Mouse (Mus musculus) lung, postnatal 0 days (tissue): ENCODE measurements around the gene Fau.

Experiments used
- CTCF ChIP-seq: IDR thresholded peaks from 2 replicates; pipeline ENCODE4 v1.5.1; 2016; ENCODE audit warnings: antibody characterized with exemption, mild to moderate bottlenecking
- EP300 ChIP-seq: IDR thresholded peaks from 2 replicates; pipeline ENCODE4 v1.6.1; 2016; ENCODE audit warnings: antibody characterized with exemption, mild to moderate bottlenecking, control low read depth

DNA sequence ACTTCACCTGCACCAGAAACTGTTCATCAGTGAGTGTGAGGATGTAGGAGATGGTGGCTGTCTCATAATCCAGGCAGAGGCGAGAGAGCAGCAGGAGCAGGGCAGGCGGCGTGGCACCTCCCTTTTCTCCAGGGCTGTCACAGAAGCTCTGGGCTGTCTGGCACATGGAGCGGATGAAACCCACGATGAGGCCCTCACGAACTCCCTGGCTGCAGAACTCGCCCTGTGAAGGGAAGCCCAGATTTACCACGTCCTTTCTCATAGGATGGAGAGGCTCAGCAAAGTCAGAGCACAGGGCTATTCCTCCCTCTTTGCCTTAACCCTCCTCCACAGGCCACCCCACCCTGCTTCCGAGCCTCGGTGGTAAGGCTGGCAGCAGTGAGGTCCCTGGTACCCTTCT is 12.2 kb downstream of the Fau start:
- TF ChIP-seq CTCF (no peak), EP300 (no peak)
